Mouse (Mus musculus): ENCODE results near the gene Rimbp3. TPM values are rescaled to one million over a fixed set of nuclear protein-coding genes. Genes with fewer than 3 reads are reported as not detected.

Rimbp3 gene
- polyA plus RNA-seq, 1 experiment from 2014 or later = 0.37 TPM

DNA sequence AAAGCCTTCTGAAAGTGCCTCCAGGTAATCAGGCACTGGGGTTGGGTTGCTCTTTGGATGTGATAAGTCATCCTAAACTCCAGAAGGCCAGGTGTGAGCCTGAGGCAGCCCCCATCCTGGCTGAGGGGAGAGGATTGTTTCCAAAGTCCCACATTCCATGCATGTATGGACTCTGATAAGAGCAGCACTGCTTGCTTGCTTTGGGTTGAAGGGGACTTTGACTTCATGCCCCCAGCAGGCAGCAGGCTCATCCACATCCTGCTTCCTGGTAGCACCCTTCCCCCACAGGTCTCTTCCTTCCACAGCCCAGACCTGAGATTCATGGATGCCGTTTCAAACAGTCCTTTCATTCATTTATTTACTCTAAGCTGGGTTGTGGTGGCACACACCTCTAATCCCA is 35.3 kb downstream of the Rimbp3 start:
- Histone ChIP-seq H3K9ac (ENCODE audit: low read length) (no peak overlapping the region), H3K4me3 (ENCODE audit: low read depth, low read length) (no peak overlapping the region), H3K27ac (replicated peaks; ENCODE audit: low read depth, low read length) (no peak overlapping the region), H3K4me2 (ENCODE audit: low read depth, severe bottlenecking) (no peak overlapping the region), H3K9me3 (ENCODE audit: control insufficient read depth, low read length) (no peaks in the 10 kb centered on the region; the same call in 1 of the 2 replicates), H3K36me3 (ENCODE audit: control insufficient read depth, insufficient read depth, low read length) (no peaks in the 10 kb centered on the region), H3K4me1 (ENCODE audit: control insufficient read depth, insufficient read depth, low read length) (no peaks in the 10 kb centered on the region), H3K27me3 (ENCODE audit: control insufficient read depth, insufficient read depth, low read length) (no peaks in the 10 kb centered on the region)
- ATAC-seq (ENCODE audit: insufficient number of reproducible peaks, low FRiP score, low TSS enrichment, low read depth) = no peak
- DNase-seq (ENCODE audit: low spot score) = no peak
- WGBS = 66% methylated on average over 1 of the region's 1 CpGs

DNA sequence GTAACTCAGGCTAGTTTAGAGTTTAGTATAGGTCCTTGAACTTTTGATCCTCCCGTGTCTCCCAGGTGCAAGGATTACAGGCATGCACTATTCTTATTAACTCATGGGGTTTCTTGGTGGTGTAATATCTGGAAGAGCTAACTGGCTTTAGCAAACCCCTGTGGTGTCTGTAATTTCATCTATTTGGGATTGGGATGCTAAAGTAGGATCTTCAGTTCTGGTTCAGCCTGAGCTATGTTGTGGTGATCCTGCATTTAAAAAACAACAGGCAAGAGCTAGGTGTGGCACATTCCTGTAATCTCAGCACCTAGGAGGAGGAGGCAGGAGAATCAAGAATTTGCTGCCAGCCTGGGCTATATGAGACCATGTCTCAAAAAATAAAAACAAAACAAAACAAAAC is 36.6 kb downstream of the Rimbp3 start:
- Histone ChIP-seq H3K4me3 (ENCODE audit: low read depth, low read length) (no peak overlapping the region), H3K36me3 (ENCODE audit: control insufficient read depth, insufficient read depth, low read length) (no peaks in the 10 kb centered on the region), H3K9me3 (ENCODE audit: control insufficient read depth, low read length) (no peaks in the 10 kb centered on the region; the same call in 1 of the 2 replicates), H3K4me2 (ENCODE audit: low read depth, severe bottlenecking) (no peak overlapping the region), H3K9ac (ENCODE audit: low read length) (no peak overlapping the region), H3K27ac (replicated peaks; ENCODE audit: low read depth, low read length) (no peak overlapping the region), H3K27me3 (ENCODE audit: control insufficient read depth, insufficient read depth, low read length) (no peaks in the 10 kb centered on the region), H3K4me1 (ENCODE audit: control insufficient read depth, insufficient read depth, low read length) (no peaks in the 10 kb centered on the region)
- DNase-seq (ENCODE audit: low spot score) (no peak), ATAC-seq (ENCODE audit: insufficient number of reproducible peaks, low FRiP score, low TSS enrichment, low read depth) (no peak)
- WGBS = 80% methylated on average over 1 of the region's 1 CpGs

DNA sequence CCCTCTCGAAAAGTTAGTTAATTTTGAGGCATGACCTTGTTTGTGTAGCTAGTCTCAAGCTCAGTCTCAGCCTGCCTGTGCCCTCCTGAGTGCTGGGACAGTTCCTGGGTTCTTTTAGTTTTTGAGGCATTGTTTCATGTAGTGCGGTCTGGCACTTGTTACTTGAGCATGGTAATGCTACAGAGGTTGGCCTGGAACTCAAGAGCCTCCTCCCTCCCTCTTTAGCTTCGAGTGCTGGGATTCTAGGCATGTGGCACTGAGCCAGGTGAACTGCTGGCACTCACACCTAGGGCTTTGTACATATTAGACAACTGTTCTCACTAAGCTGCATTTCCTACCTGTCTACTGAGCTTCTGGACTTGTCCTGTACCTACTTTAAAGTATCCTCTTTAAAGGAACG is 39.3 kb downstream of the Rimbp3 start:
- Histone ChIP-seq H3K4me3 (ENCODE audit: low read depth, low read length) (no peak overlapping the region), H3K9ac (ENCODE audit: low read length) (no peak overlapping the region), H3K4me2 (ENCODE audit: low read depth, severe bottlenecking) (no peak overlapping the region), H3K4me1 (ENCODE audit: control insufficient read depth, insufficient read depth, low read length) (0 out of 2 replicates have a peak, but pooled peaks cover 5% of the 10 kb centered on the region), H3K27me3 (ENCODE audit: control insufficient read depth, insufficient read depth, low read length) (no peaks in the 10 kb centered on the region), H3K36me3 (ENCODE audit: control insufficient read depth, insufficient read depth, low read length) (no peaks in the 10 kb centered on the region), H3K27ac (replicated peaks; ENCODE audit: low read depth, low read length) (no peak overlapping the region), H3K9me3 (ENCODE audit: control insufficient read depth, low read length) (no peaks in the 10 kb centered on the region; the same call in 1 of the 2 replicates)
- WGBS = 79% methylated on average over 4 of the region's 4 CpGs
- no peak for ATAC-seq (ENCODE audit: insufficient number of reproducible peaks, low FRiP score, low TSS enrichment, low read depth)
- no peak for DNase-seq (ENCODE audit: low spot score)

DNA sequence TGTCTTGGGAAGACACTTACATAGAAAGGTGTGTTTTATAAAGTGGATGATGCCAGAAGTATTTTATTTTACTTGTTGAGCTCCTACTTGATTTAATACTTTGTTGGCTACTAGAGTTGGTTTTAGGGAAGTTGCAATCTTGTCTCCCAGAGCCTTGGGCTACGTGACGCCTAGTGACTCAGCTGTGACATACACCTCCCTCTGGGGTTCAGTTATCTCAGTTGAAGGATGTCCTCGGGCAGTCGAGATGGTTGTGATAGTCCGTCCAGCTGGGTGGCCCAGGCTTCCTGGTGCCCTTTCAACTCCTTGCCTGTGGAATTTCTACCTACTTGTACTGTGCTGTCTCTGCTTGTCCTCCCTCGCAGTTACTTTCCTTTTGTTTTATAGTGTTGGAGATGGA is 40.7 kb downstream of the Rimbp3 start:
- Histone ChIP-seq H3K9me3 (ENCODE audit: control insufficient read depth, low read length) (no peaks in the 10 kb centered on the region; the same call in 1 of the 2 replicates), H3K27ac (replicated peaks; ENCODE audit: low read depth, low read length) (no peak overlapping the region), H3K4me3 (ENCODE audit: low read depth, low read length) (no peak overlapping the region), H3K36me3 (ENCODE audit: control insufficient read depth, insufficient read depth, low read length) (no peaks in the 10 kb centered on the region), H3K4me1 (ENCODE audit: control insufficient read depth, insufficient read depth, low read length) (0 out of 2 replicates have a peak, but pooled peaks cover 8% of the 10 kb centered on the region), H3K9ac (ENCODE audit: low read length) (no peak overlapping the region), H3K27me3 (ENCODE audit: control insufficient read depth, insufficient read depth, low read length) (no peaks in the 10 kb centered on the region), H3K4me2 (ENCODE audit: low read depth, severe bottlenecking) (no peak overlapping the region)
- 68% methylated on average over 6 of the region's 6 CpGs for WGBS
- no peak for DNase-seq (ENCODE audit: low spot score)
- no peak for ATAC-seq (ENCODE audit: insufficient number of reproducible peaks, low FRiP score, low TSS enrichment, low read depth)

DNA sequence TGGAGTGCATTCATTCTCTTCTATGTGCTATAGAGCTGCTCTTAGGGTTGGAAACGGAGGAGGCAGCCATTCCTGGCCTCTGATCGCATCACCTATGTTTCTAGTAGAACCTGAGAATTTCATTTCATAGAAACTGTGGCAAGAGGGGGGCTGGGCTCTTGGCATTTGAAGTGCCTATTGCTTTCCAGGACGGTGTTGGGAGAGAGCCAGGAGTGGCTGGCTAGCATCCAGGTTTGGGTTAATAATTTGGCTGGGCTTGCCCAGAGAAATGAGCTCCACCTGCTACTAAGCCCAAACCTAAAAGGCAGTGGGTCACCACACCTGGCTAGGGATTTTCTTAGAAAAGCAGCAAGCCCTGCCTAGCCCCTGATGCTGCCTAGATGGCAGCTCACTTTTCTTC is 43.1 kb downstream of the Rimbp3 start:
- Histone ChIP-seq H3K27me3 (ENCODE audit: control insufficient read depth, insufficient read depth, low read length) (no peaks in the 10 kb centered on the region), H3K36me3 (ENCODE audit: control insufficient read depth, insufficient read depth, low read length) (no peaks in the 10 kb centered on the region; the same call in 1 of the 2 replicates), H3K9ac (ENCODE audit: low read length) (no peak overlapping the region), H3K9me3 (ENCODE audit: control insufficient read depth, low read length) (no peaks in the 10 kb centered on the region), H3K27ac (replicated peaks; ENCODE audit: low read depth, low read length) (no peak overlapping the region), H3K4me3 (ENCODE audit: low read depth, low read length) (no peak overlapping the region), H3K4me2 (ENCODE audit: low read depth, severe bottlenecking) (no peak overlapping the region), H3K4me1 (ENCODE audit: control insufficient read depth, insufficient read depth, low read length) (0 out of 2 replicates have a peak, but pooled peaks cover 8% of the 10 kb centered on the region)
- 82% methylated on average over 3 of the region's 3 CpGs for WGBS
- DNase-seq (ENCODE audit: low spot score) (no peak), ATAC-seq (ENCODE audit: insufficient number of reproducible peaks, low FRiP score, low TSS enrichment, low read depth) (no peak)

DNA sequence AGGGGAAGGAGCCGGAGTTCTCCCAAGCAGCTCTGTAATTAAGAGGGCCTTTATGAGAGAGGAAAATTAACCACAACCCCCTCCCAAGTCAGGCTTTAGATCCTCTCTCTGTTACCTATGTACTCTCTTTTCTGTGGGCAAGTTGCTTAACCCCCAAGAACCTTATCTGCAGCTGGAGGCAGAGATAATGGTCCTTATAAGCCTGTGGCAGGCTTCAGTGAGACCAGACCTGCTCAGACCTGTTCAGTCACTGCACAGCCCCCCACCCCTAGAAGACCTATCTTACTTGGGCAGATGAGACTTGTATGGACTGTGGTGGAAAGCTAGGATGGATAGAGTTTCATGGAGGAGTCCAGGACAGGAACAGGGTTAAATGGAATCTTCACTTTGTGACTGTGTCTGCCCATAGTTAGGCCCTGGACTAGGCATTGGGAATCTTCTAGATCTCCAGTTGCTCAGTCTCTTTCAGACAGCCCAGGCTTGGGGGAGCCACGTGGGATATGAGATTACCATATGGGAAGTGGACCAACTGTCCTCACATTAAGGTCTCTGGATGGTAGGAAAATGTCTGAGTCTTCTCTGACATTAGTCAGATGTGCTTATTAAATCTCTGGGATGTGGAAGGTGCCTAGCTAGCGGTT is 43.8 kb downstream of the Rimbp3 start:
- WGBS = 67% methylated on average over 3 of the region's 3 CpGs
- no peaks in the 10 kb centered on the region for H3K27me3 ChIP-seq (ENCODE audit: control insufficient read depth, insufficient read depth, low read length)
- DNase-seq (ENCODE audit: low spot score) (no peak), ATAC-seq (ENCODE audit: insufficient number of reproducible peaks, low FRiP score, low TSS enrichment, low read depth) (no peak)
- 0 out of 2 replicates have a peak, but pooled peaks cover 8% of the 10 kb centered on the region for H3K4me1 ChIP-seq (ENCODE audit: control insufficient read depth, insufficient read depth, low read length)
- H3K9ac ChIP-seq (ENCODE audit: low read length) = no peak overlapping the region
- H3K4me2 ChIP-seq (ENCODE audit: low read depth, severe bottlenecking) = no peak overlapping the region
- no peaks in the 10 kb centered on the region; the same call in 1 of the 2 replicates for H3K36me3 ChIP-seq (ENCODE audit: control insufficient read depth, insufficient read depth, low read length)
- no peaks in the 10 kb centered on the region for H3K9me3 ChIP-seq (ENCODE audit: control insufficient read depth, low read length)
- no peak overlapping the region for H3K4me3 ChIP-seq (ENCODE audit: low read depth, low read length)
- no peak overlapping the region for H3K27ac ChIP-seq (replicated peaks; ENCODE audit: low read depth, low read length)

DNA sequence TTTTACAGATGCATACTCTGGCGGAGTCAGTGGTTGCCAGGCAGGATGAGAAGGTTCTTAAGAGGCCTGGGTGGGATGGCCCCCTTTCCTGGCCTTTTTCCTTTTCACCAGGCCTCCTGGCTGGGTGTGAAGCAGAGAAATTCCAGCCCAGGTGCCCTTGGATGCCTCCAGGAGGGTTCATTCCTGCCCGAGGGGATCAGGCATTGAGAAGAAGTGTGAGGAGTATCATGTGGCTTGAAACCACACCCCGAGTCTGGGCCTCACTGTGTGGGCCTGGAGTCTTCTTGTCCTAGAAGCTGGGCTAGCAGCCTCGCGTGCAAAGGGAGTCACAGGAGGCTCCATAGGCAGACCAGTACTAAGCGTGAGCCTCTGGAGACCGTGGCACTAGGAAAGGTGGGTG is 44.4 kb downstream of the Rimbp3 start:
- Histone ChIP-seq H3K9me3 (ENCODE audit: control insufficient read depth, low read length) (no peaks in the 10 kb centered on the region), H3K4me3 (ENCODE audit: low read depth, low read length) (no peak overlapping the region), H3K4me1 (ENCODE audit: control insufficient read depth, insufficient read depth, low read length) (0 out of 2 replicates have a peak, but pooled peaks cover 8% of the 10 kb centered on the region), H3K27me3 (ENCODE audit: control insufficient read depth, insufficient read depth, low read length) (no peaks in the 10 kb centered on the region), H3K36me3 (ENCODE audit: control insufficient read depth, insufficient read depth, low read length) (peaks cover 6% of the 10 kb centered on the region), H3K9ac (ENCODE audit: low read length) (no peak overlapping the region), H3K27ac (replicated peaks; ENCODE audit: low read depth, low read length) (no peak overlapping the region), H3K4me2 (ENCODE audit: low read depth, severe bottlenecking) (no peak overlapping the region)
- DNase-seq (ENCODE audit: low spot score) (no peak), ATAC-seq (ENCODE audit: insufficient number of reproducible peaks, low FRiP score, low TSS enrichment, low read depth) (no peak)
- WGBS = 52% methylated on average over 7 of the region's 7 CpGs

DNA sequence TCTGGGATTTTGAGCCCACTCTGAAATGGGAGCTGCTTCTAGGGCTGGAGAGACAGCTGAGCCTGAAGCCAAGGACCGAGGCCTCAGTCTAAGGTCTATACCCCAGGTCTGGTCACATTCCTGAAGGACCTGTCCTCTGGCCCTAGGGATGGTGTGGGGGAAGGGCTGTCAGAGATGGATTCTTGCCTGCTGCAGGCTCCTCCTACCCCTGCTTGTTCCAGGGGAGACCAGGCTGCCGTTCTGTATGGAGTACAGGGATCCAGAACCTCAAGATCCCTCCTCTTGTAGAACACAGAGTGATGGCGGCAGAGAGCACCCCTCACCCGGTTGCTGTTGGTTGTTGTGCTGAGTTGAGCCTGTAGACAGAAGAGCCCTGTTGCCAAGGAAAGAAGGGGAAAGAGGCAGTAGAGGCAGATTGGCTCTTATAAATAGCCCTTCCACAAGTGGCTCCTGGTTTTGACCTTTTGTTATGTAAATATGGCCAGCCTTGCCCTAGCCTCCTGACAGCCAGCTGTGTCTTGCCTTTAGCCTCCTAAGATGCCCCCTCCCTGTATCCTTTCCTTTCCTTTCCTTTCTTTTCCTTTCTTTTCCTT is 45.7 kb downstream of the Rimbp3 start:
- Histone ChIP-seq H3K4me3 (ENCODE audit: low read depth, low read length) (no peak overlapping the region), H3K27me3 (ENCODE audit: control insufficient read depth, insufficient read depth, low read length) (no peaks in the 10 kb centered on the region), H3K36me3 (ENCODE audit: control insufficient read depth, insufficient read depth, low read length) (peaks cover 15% of the 10 kb centered on the region), H3K9me3 (ENCODE audit: control insufficient read depth, low read length) (no peaks in the 10 kb centered on the region), H3K9ac (ENCODE audit: low read length) (no peak overlapping the region), H3K4me1 (ENCODE audit: control insufficient read depth, insufficient read depth, low read length) (0 out of 2 replicates have a peak, but pooled peaks cover 8% of the 10 kb centered on the region), H3K27ac (replicated peaks; ENCODE audit: low read depth, low read length) (no peak overlapping the region), H3K4me2 (ENCODE audit: low read depth, severe bottlenecking) (no peak overlapping the region)
- DNase-seq (ENCODE audit: low spot score) (no peak), ATAC-seq (ENCODE audit: insufficient number of reproducible peaks, low FRiP score, low TSS enrichment, low read depth) (no peak)
- WGBS = 29% methylated on average over 4 of the region's 4 CpGs

Data from limb, embryonic 11.5 days (tissue).